Mouse (Mus musculus) layer of hippocampus, postnatal 36 days (tissue): ENCODE measurements around the gene Nkain1. TPM values are rescaled to one million over a fixed set of nuclear protein-coding genes. Genes with fewer than 3 reads are reported as not detected.

Experiments
- total RNA-seq, 2 experiments: library from RNA; stranded (reverse); gene quantifications; 2 replicates each; pipeline ENCODE4 v1.2.3; 2021

Gene Nkain1
- total RNA-seq, 2 experiments from 2014 or later = 37.4 to 39.2 TPM

Other genes starting within 250 kb of the Nkain1 start
- 10 to 100 TPM; 62.2 to 64.1 TPM for gene Zcchc17, start 214.2 kb downstream of the Nkain1 start, total RNA-seq
- 10 to 100 TPM; 31.9 to 32.8 TPM for gene Snrnp40, start 214.0 kb downstream of the Nkain1 start, total RNA-seq
- gene Pum1, start 89.1 kb upstream of the Nkain1 start, total RNA-seq = 100 to 1,000 TPM; 116 to 126 TPM
- 100 to 1,000 TPM; 127 to 136 TPM for gene Sdc3, start 218.4 kb upstream of the Nkain1 start, total RNA-seq